Mouse (Mus musculus): Measurements from ENCODE around the gene Clybl.

GRCm38 (mm10) chr14:122344272-122345224 is 163.0 kb downstream of the Clybl start:
- TF ChIP-seq CTCF (IDR thresholded peaks at IDR 0.05; ENCODE audit: extremely low read depth, insufficient read depth, low read length) (no peak), POLR2A (IDR thresholded peaks at IDR 0.05; ENCODE audit: extremely low read depth, insufficient read depth, low read length) (no peak)

Measured in cortical plate, adult 2 months (tissue).